Mouse (Mus musculus) CH12.LX (cell line): ENCODE measurements around the gene Cdca5.

Experiments
- BHLHE40 ChIP-seq: IDR thresholded peaks from 2 replicates; pipeline ENCODE4 v1.6.1; 2011; ENCODE audit warnings: mild to moderate bottlenecking, low read depth, low read length, improper control_type of control experiment
- CTCF ChIP-seq, 2 experiments: IDR thresholded peaks in 1 of 2; conservative IDR thresholded peaks in 1 of 2; 2 replicates each; pipeline ENCODE4 v1.5.1; 2011 to 2012; ENCODE audit warnings: low read depth in 2 of 2, low read length in 2 of 2, improper control_type of control experiment in 1 of 2, inconsistent platforms in 1 of 2, mild to moderate bottlenecking in 1 of 2, moderate library complexity in 1 of 2
- POLR2A ChIP-seq: IDR thresholded peaks from 2 replicates; pipeline ENCODE4 v1.6.1; 2011; ENCODE audit warnings: low read depth, mild to moderate bottlenecking, improper control_type of control experiment, low read length
- RCOR1 ChIP-seq: conservative IDR thresholded peaks from 2 replicates; pipeline ENCODE4 v1.6.1; 2012; ENCODE audit warnings: low read depth, mild to moderate bottlenecking, inconsistent platforms, low read length, improper control_type of control experiment
- USF1 ChIP-seq: IDR thresholded peaks from 2 replicates; pipeline ENCODE4 v1.6.1; 2014; ENCODE audit warnings: low read depth, mild to moderate bottlenecking, inconsistent platforms, low read length, improper control_type of control experiment

DNA sequence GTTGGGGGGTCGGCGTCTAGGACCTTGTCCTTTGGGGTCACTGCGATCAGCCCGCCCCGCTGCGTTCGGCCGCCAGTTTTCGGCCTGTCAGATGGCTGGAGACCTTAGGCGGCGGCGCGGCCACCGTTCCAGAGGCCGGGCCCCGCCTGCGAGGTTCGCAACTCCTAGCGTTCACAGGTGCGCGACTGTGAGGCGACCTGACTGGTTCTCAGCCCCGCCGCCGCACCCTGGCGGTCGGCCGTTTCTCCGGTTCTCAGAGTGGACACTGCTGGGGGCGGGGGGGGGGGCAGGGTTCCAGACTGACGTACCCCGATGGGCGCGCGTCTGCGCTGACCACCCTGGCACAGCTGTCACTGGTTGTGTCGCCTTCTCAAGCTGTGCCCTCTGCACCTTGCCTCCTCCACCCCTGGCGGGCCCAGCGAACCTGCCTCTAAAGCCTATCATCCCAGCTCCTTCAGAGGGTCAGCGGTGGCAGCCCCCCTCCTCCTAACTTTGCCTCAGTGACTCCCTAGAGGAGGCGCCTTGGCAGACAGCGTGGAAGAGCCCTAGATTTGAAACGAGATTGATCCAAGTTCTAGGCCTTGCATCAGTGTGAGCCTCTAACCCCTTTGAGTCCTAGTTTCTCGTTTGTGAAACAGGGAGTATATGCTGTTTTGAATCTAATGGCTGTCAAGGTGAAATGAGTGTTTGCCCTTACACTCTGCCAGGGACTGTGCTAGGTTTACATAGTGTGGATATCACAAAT lies 37.5 kb upstream of the Cdca5 start:
- TF ChIP-seq USF1 (no peak), CTCF (conservative IDR thresholded peaks at IDR 0.05 in 1 of 2, IDR thresholded peaks at IDR 0.05 in 1 of 2; ENCODE audit: low read depth in 2 of 2, low read length in 2 of 2) (no peak), RCOR1 (no peak), POLR2A (no peak), BHLHE40 (no peak)
